Mouse (Mus musculus) heart, postnatal 0 days (tissue): Measurements from ENCODE around the gene Ccm2l.

Source experiments
- CTCF ChIP-seq: IDR thresholded peaks from 2 replicates; pipeline ENCODE4 v1.5.1; 2016; ENCODE audit warnings: antibody characterized with exemption, control low read depth, low read depth
- EP300 ChIP-seq: IDR thresholded peaks from 2 replicates; pipeline ENCODE4 v1.6.1; 2016; ENCODE audit warnings: antibody characterized with exemption, low read depth

DNA sequence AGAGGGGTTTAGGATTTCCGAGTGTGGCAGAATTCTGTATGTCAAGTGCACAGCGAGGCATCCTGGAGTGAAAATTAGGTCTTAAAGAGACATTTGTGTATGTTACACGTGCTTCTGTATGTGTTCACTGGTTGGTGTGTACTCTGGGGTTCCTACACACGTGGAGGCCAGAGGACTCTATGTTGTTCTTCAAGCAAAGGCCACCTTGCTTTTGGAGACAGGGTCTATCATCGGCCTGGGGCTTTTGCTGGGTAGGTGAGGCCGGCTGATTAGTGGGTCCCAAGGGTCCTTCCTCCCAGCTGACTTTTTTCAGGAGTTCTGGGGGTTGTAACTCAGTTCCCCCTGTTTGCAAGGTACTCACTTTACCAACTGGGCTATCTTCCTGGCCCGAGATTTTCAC is 43.8 kb downstream of the Ccm2l start:
- TF ChIP-seq CTCF (no peak), EP300 (no peak)
